Mouse (Mus musculus): ENCODE data around the gene Asap2.
"Not testable (repeated sequence)": the region's sequence is repeated elsewhere in the genome, so short reads cannot be mapped to it uniquely, and the experiment has no call there.

DNA sequence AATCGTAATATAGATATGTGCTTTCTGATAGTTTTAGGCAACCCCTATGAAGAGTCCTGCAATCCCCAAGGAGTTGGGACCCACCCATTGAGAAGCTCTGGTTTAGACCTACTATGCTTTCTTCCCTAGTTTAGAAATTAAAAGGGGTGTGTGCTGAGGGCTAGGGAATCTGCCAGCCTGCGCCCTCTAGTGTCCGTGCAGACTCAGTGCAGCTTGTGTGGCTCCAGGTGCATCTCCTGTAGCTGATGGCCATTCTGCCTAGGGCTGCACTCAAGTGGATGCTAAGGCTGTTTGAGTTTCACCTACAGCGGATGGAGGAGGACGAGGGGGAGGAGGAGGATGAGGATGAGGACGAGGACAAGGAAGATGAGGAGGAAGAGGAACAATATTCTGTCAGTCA lies 40.6 kb downstream of the Asap2 start:
- TF ChIP-seq CTCF (conservative IDR thresholded peaks at IDR 0.05; ENCODE audit: low read length), result peak; percentile 47
- TF ChIP-seq POU5F1, NANOG (IDR thresholded peaks at IDR 0.05; ENCODE audit: borderline replicate concordance, low read length): not testable (repeated sequence)

Measured in E14TG2a.4 (cell line).